Mouse (Mus musculus) midbrain, postnatal 0 days (tissue): ENCODE results near the gene Rngtt. TPM values are rescaled to one million over a fixed set of nuclear protein-coding genes. Genes with fewer than 3 reads are reported as not detected.

Source experiments
- ATAC-seq: fragments of 200-750 bp; cut with Nextera tagmentation; 2 replicates; pipeline ENCODE4 v1.8.0; 2017; ENCODE audit warnings: moderate number of reproducible peaks, mild to moderate bottlenecking, moderate TSS enrichment, moderate library complexity; ENCODE audit not compliant: low FRiP score
- DNase-seq: peaks from one replicate; pipeline ENCODE4 v3.0.0-alpha.2; 2015; ENCODE audit warnings: low spot score
- H3K27ac ChIP-seq: fragments of 300-500 bp; sonication (generic); 2 replicates; pipeline ENCODE4 v1.5.1; 2014; ENCODE audit warnings: low read depth, mild to moderate bottlenecking, low read length, mixed read lengths
- H3K27me3 ChIP-seq: fragments of 300-500 bp; sonication (generic); 2 replicates; pipeline ENCODE4 v1.6.1; 2014; ENCODE audit warnings: low read length, control low read depth, mixed read lengths; ENCODE audit not compliant: insufficient read depth
- H3K36me3 ChIP-seq: fragments of 300-500 bp; sonication (generic); 2 replicates; pipeline ENCODE4 v1.6.1; 2014; ENCODE audit warnings: low read length, control low read depth, mixed read lengths; ENCODE audit not compliant: insufficient read depth
- H3K4me1 ChIP-seq: fragments of 300-500 bp; sonication (generic); 2 replicates; pipeline ENCODE4 v1.6.1; 2014; ENCODE audit warnings: mild to moderate bottlenecking, control low read depth, antibody characterized with exemption, low read length, mixed read lengths; ENCODE audit not compliant: insufficient read depth
- H3K4me2 ChIP-seq: fragments of 300-500 bp; sonication (generic); 2 replicates; pipeline ENCODE4 v1.6.1; 2014; ENCODE audit warnings: low read depth, mild to moderate bottlenecking, low read length, mixed read lengths; ENCODE audit not compliant: poor library complexity, severe bottlenecking
- H3K4me3 ChIP-seq: fragments of 300-500 bp; sonication (generic); 2 replicates; pipeline ENCODE4 v1.5.1; 2014; ENCODE audit warnings: low read depth, mild to moderate bottlenecking, low read length, moderate library complexity
- H3K9ac ChIP-seq: fragments of 300-500 bp; sonication (generic); replicated peaks from 2 replicates; pipeline ENCODE4 v1.6.1; 2014; ENCODE audit warnings: mild to moderate bottlenecking, low read length, moderate library complexity, mixed read lengths; ENCODE audit not compliant: poor library complexity, severe bottlenecking
- H3K9me3 ChIP-seq: fragments of 300-500 bp; sonication (generic); 2 replicates; pipeline ENCODE4 v1.6.1; 2016; ENCODE audit warnings: low read length, control low read depth
- CTCF ChIP-seq: IDR thresholded peaks from 2 replicates; pipeline ENCODE4 v1.5.1; 2016; ENCODE audit warnings: antibody characterized with exemption, mild to moderate bottlenecking
- whole genome bisulfite sequencing: fragments of 180-500 bp; shearing (Covaris S2); extraction: QIAGEN DNeasy Blood & Tissue Kit; methylation state at CpG from one replicate; pipeline ENCODE4 v1.1.7; 2014; 5-methylcytosine and 5-hydroxymethylcytosine counted together
- polyA plus RNA-seq: library from polyadenylated mRNA; unstranded; fragments of >200 nt; fragmentation: Nextera tagmentation; extraction: Ambion mirVana; gene quantifications from 2 replicates; pipeline ENCODE4 v1.2.1, GENCODE M21; 2015
- total RNA-seq: library from RNA; depleted of rRNA; stranded (reverse); fragments of >200 nt; gene quantifications from 2 replicates; pipeline ENCODE4 v1.2.3, GENCODE M21; 2014

Gene Rngtt
- total and polyA plus RNA-seq, 2 experiments from 2014 or later: 16.1 to 16.8 TPM

GRCm38 (mm10) chr4:33377642-33378041, 67.5 kb downstream of the Rngtt start:
- DNase-seq: no peak
- Histone ChIP-seq H3K4me3 (no peak overlapping the region), H3K36me3 (no peaks in the 10 kb centered on the region; the same call in 1 of the 2 replicates), H3K9ac (no peak overlapping the region), H3K27ac (no peak overlapping the region), H3K4me2 (no peak overlapping the region), H3K9me3 (no peaks in the 10 kb centered on the region), H3K4me1 (no peaks in the 10 kb centered on the region), H3K27me3 (no peaks in the 10 kb centered on the region)
- ATAC-seq: no peak
- no peak for TF ChIP-seq CTCF

GRCm38 (mm10) chr4:33378894-33379293, 68.8 kb downstream of the Rngtt start:
- H3K4me1 ChIP-seq: no peaks in the 10 kb centered on the region
- H3K9ac ChIP-seq: no peak overlapping the region
- DNase-seq (no peak), ATAC-seq (no peak)
- H3K4me2 ChIP-seq: no peak overlapping the region
- no peak overlapping the region for H3K4me3 ChIP-seq
- H3K36me3 ChIP-seq: no peaks in the 10 kb centered on the region; the same call in 1 of the 2 replicates
- H3K27me3 ChIP-seq: no peaks in the 10 kb centered on the region
- 88% methylated on average over 6 of the region's 6 CpGs for WGBS
- no peak overlapping the region for H3K27ac ChIP-seq
- TF ChIP-seq CTCF: no peak
- no peaks in the 10 kb centered on the region for H3K9me3 ChIP-seq

- 95% methylated on average over 3 of the region's 3 CpGs for WGBS
- Histone ChIP-seq H3K9ac (no peak overlapping the region), H3K9me3 (no peaks in the 10 kb centered on the region), H3K4me2 (no peak overlapping the region), H3K4me1 (no peaks in the 10 kb centered on the region), H3K4me3 (no peak overlapping the region), H3K27me3 (no peaks in the 10 kb centered on the region), H3K36me3 (peaks cover 3% of the 10 kb centered on the region; the same call in 1 of the 2 replicates), H3K27ac (no peak overlapping the region)
- no peak for TF ChIP-seq CTCF
- ATAC-seq (no peak), DNase-seq (no peak)
Observed at GRCm38 (mm10) chr4:33388899-33389298, 78.8 kb downstream of the Rngtt start.

GRCm38 (mm10) chr4:33390660-33391059, 80.5 kb downstream of the Rngtt start:
- DNase-seq: peak; percentile 69
- Histone ChIP-seq H3K27me3 (no peaks in the 10 kb centered on the region), H3K36me3 (peaks cover 3% of the 10 kb centered on the region; the same call in 1 of the 2 replicates), H3K9me3 (no peaks in the 10 kb centered on the region), H3K4me3 (no peak overlapping the region), H3K27ac (no peak overlapping the region), H3K9ac (no peak overlapping the region), H3K4me2 (no peak overlapping the region), H3K4me1 (no peaks in the 10 kb centered on the region)
- TF ChIP-seq CTCF: no peak
- peak; percentile 72; the same call in 1 of the 2 replicates for ATAC-seq

- Histone ChIP-seq H3K9me3 (no peaks in the 10 kb centered on the region), H3K36me3 (peaks cover 3% of the 10 kb centered on the region; the same call in 1 of the 2 replicates), H3K4me1 (no peaks in the 10 kb centered on the region), H3K4me2 (no peak overlapping the region), H3K27me3 (no peaks in the 10 kb centered on the region), H3K9ac (no peak overlapping the region), H3K4me3 (no peak overlapping the region), H3K27ac (no peak overlapping the region)
- DNase-seq (no peak), ATAC-seq (no peak)
- WGBS: 92% methylated on average over 2 of the region's 2 CpGs
- TF ChIP-seq CTCF: no peak
Observed at GRCm38 (mm10) chr4:33393437-33393836, 83.3 kb downstream of the Rngtt start.

GRCm38 (mm10) chr4:33396222-33397176, 86.4 kb downstream of the Rngtt start:
- WGBS: 51% methylated on average over 3 of the region's 3 CpGs
- 0 out of 2 replicates have a peak, but pooled peaks have one; percentile 73 for ATAC-seq
- DNase-seq: peak; percentile 97
- no peaks in the 10 kb centered on the region for H3K4me1 ChIP-seq
- peak; percentile 99 for TF ChIP-seq CTCF
- H3K27ac ChIP-seq: no peak overlapping the region
- H3K9ac ChIP-seq: no peak overlapping the region
- no peaks in the 10 kb centered on the region for H3K27me3 ChIP-seq
- H3K9me3 ChIP-seq: no peaks in the 10 kb centered on the region
- H3K4me3 ChIP-seq: no peak overlapping the region
- H3K4me2 ChIP-seq: no peak overlapping the region
- H3K36me3 ChIP-seq: peaks cover 3% of the 10 kb centered on the region; the same call in 1 of the 2 replicates
